Mouse (Mus musculus) heart, postnatal 25 days (tissue): ENCODE data around the gene Mpp3. TPM values are rescaled to one million over a fixed set of nuclear protein-coding genes. Genes with fewer than 3 reads are reported as not detected.

Source experiments
- DNase-seq: peaks from one replicate; pipeline ENCODE4 v3.0.0; 2022; ENCODE audit warnings: low spot score
- intact Hi-C: fragments of 180-260 bp; cut with DNase I; formaldehyde crosslinking; loops from one replicate; pipeline ENCODE4 v1.15.1; 2025
- total RNA-seq, 2 experiments: library from RNA; stranded (reverse); gene quantifications; 2 replicates each; pipeline ENCODE4 v1.2.3; 2021

The Mpp3 gene
- total RNA-seq, 2 experiments from 2014 or later = 1.9 to 2.1 TPM

DNA sequence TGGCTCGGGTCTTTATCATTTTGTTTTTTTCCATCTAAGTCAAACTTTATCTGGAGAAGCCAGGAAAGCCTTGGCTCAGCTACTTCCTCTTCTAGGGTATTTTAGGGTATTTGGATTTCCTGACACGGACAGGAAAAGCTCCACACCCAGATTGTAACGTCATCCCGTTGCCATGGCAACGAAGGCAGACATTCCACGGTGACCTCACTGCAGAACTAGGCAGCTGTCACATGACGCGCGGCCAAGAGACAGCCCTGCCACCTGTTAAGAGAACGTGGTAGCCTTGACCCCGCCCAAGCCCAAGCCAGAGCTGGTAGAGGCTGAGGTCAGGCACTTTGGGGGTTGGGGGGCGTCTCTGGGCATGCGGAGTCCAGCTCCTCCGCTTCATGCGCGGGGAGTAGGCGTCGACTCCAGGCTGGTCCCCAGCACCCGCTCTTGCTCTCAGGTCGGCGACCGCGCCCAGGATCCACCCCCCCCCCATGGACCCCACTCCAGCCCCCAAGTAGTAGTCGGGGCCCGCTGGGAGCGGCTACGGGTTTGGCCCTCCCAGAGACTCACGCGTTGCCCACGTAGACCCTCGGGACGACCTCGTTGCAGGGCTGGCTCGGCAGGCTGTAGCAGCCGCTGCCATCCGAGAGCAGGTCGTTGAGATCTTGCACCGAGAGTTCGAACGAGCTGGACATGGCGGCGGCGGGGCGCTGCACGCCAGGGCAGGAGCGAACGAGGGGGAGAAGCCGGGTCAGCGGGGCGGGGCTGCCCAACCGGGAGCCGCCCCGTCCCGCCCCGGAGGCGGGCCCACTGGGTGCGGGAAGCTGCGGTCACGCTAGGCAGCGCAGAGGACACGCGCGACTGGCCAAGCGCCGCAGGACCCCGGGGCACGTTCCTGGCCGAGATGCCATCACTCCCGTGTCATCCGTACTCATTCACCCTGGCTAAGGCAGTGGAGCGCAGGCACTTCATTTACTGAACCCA, 43.9 kb downstream of the Mpp3 start, which contains the start of gene Cfap97d1:
Gene Cfap97d1, plus strand, starts transcription at position 226 of the 972 bp plus-strand sequence.
- DNase-seq = peak; percentile 96
- intact Hi-C loops = loop anchor here (5.0 kb wide), 1 partner anchor 153 kb away; no protein-coding TSS in a partner anchor

DNA sequence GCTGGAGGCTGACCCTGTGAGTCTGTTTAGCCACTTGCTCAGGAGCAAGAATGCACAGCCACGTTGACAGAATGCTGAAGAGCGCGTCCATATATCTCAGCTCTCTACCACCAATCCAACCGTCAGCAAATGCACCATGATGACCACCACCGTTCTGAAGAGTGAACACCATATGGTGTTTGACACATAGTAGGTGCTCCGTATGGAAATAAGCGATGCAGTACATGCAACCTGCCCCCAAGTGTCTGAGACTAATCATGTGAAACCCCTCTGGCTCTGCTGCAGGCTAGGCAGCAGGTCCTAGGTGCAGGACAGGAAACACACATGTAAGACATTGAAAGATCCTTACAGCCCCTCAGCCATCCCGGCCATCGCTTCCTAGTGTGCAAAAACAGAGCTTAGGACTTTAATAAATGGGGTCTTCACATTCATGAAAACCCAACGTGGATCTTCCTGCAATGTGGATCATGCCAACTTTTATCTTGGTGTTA, 44.8 kb downstream of the Mpp3 start:
- no peak for DNase-seq
- intact Hi-C loops = no loop called here

DNA sequence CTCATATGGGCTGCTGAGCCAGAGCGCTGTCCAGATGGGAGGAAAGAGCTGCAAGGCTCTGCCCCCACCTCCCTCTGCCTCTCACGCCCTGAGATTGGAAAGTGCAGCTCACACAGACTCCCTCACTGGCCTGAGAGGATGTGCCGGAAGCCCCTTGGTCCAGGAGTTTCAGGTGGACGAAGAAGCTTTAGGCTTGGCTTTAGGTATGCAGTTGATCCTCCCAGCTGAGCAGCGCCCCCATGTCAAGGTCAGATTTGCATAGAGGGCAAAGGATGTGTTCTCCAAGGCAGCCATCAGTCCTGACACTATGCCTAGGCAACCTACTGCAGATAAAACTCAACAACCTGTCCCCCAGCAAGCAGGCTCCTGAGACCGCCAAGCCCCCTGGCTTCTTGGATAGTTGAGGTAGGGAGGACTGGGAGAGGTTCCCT, 45.3 kb downstream of the Mpp3 start:
- DNase-seq = peak; percentile 33
- intact Hi-C loops = no loop called here

DNA sequence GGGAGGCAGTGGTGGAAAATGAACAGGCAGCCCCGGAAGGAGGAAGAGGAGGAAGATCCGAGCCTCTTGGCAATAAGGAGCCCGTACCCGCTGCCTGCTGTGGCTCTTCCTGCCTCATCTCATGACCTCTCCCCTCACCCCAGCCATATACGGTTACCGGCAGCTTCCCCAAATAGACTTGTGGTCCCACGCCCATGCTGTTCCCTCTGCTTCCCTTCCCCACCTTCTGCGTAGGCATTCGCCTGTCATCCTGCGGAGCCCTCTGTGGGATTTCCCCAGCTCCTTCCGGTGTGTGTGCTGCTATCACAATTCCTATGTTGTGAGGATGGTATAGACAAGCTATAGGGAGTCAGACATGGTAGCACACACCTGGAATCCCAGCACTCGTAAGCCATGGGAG, 46.4 kb downstream of the Mpp3 start:
- peak; percentile 36 for DNase-seq
- intact Hi-C loops = no loop called here

DNA sequence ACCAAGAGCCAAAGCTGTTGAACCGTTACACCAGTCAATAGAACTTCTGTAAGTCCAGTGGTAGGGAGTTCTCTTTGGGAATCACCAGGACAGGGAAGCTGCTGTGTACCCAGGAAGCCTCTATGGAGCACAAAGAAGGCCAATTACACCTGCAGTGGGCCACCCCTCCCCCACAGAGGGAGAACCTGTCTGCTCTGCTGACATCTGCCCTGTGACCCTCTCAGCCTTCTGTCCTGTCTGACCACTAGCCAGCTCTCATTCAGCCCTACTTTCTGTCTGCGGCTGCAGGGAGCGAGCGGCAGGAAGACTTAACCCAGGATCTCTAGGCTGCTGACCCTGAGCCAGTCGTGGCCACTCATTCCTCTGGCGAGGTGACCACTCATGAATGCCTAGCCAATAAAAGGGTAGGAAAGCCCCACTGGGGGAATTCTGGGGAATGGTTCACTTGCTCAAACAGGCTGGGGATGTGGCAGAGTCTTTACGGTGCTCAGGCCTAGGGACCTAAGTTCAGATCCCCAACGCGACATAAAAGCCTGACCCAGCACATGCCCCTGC, 47.6 kb downstream of the Mpp3 start:
- intact Hi-C loops = no loop called here
- no peak for DNase-seq

DNA sequence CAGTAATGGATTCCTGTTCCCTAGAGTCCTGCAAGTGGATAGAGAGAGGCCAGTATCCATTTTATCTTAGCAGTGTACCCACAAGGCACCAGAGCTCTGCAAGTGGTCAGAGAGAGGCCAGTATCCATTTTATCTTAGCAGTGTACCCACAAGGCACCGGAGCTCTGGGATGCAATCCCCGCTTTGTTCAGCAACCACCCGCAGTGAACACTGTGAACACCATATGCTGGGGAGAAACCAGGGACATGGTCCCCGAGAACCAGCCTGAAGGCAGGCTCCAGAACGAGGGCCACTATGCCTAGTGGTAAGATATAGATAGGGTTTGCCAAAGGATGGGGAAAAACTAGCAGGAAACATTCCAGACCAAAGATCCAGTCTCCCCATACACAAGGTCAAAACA, 49.1 kb downstream of the Mpp3 start:
- intact Hi-C loops = no loop called here
- no peak for DNase-seq

DNA sequence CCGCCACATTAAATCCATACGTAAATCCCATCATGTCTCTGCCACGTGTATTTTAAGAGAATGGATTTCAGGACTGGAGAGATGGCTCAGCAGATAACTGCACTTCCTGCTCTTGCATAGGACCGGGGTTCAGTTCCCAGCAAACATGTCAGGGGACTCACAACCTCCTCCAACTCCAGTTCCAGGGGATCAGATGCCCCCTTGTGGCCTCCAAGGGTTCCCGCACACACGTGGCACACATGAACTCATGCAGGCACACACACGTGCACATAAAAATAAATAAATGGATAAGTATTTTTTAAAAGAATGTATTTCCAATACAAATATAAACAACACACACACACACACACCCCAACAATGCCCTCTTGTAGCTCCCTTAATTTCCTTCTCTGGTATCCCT, 51.3 kb downstream of the Mpp3 start:
- no peak for DNase-seq
- intact Hi-C loops = no loop called here

DNA sequence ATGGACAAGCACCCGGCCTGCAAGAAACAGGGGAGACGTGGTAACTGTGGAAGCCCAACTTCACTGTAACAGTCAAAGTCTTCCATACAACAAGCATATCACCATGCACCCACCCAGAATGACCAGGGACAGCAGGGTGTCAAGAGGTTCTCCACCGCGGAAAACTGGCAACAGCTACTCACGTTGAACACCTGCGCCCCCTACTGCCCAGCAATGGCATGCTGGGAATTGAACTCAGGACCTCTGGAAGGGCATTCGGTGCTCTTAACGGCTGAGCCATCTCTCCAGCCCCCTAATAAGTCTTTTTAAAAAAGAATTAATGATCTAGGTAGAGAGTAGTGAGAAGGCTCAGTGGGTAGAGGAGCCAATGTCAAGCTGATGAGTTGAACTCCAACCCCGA, 53.3 kb downstream of the Mpp3 start:
- intact Hi-C loops = no loop called here
- DNase-seq = no peak

DNA sequence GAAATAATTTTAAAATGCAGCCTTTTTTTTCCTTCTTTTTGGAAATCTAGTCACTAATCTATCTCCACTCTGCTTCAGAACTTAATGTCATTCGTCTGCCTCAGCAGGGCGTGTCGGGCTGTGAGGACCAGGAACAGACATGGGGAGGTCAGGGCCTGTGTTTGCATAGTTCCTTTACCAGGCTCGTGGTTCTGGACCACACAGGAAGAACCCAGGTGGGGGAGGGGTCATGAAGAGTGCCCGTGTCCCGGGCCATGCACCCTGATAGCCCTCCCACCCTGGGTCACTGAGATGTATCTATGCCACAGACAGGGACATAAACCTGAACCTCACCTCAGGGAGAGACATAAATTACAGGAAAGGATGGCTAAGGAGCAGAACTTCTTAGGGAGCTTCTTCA, 54.1 kb downstream of the Mpp3 start:
- intact Hi-C loops = no loop called here
- DNase-seq = no peak

DNA sequence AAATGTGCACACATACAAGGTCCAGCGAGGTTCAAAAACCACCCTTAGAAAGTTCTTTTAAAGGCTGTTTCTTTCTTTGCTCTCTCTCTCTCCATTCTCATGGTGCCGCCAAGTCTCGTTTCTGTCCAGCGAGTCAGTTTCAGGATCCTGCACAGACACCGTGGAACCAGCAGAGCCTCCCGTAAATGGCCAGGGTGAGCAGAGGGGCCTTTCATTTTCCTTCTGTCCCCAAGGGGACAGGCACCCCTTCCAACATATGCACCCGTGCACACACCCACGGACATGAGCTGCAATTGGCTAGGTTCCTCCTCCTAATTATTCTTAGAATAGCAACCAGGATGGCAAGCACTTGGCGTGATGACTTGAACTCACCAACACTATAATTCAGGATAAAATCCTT, 54.8 kb downstream of the Mpp3 start:
- intact Hi-C loops = no loop called here

DNA sequence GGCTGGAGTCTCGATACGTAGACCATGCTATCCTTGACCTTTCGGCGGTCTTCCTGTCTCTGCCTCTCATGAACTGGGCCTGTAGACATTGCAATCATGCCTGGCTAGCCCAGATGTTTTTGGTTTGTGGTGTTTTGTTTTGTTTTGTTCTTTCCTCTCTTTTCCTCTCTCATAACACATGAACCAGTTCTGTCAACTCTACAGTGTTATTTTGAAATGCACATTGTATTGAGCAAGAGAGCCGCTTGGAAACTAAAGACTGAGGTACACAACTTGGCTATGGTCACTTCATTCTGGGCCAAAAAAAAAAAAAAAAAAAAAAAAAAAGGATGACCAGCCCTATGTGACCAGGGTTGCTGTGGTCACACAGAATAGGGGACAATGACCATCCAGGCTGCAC, 55.6 kb downstream of the Mpp3 start:
- no peak for DNase-seq
- intact Hi-C loops = no loop called here

More for the DNA sequence above, 54.8 kb downstream of the Mpp3 start:
- no peak for DNase-seq

DNA sequence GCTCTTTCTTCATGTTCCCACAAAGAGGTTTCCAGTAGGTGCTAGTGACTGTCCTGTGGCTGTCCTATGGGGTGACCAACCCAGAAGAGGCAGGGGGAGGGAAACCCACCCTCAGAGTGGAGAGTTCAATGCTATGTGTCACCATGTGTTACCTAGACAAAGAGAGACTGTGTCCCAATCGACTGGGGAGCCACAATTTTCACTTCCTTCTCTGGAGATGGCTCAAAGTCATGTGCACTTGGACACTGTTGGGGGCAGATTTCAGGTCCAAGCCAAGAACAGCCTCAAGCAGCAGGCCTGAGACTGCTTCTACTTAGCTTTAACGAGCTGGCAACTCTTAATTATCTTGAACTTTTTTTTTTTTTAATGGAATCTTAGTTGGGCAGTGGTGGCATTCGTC, 56.2 kb downstream of the Mpp3 start:
- DNase-seq = no peak
- intact Hi-C loops = no loop called here

DNA sequence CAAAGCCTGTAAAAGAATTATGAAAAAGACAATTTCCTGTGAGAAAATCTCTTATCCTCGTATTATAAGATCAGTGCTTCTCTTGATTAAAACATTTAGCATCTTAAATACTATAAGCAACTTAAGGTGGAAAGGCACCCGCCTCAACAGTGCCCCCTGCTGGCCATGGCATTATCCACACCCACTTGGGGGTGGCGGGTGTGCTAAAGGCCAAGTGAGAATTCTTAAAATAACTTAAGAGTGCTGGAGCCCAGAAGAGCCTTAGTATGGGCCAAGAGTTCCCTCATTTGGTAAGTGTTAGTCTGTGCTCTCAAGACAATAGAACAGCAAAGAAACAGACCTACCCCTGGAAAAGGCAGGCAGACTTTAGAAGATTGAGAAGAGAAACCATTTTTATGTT, 56.9 kb downstream of the Mpp3 start:
- no peak for DNase-seq
- intact Hi-C loops = no loop called here

DNA sequence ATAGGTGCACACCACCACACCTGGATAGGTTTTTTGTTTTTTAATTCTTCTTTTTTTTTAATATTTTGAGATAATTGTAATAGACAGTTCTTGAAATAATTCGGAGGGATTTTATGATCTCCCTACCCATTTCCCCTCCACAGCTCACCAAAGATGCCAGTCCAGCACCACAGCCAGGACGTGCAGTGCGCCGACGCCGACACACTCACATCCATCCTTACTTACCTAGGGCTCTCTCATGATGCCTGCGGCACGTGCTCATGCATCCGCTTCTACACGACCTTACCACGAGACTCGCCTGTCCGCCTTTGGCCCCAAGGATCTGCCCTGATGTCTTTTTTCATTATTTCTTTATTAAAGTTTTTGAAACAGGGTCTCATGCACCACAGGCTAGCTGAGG, 58.4 kb downstream of the Mpp3 start:
- no peak for DNase-seq
- intact Hi-C loops = loop anchor here (5.0 kb wide), 1 partner anchor 158 kb away; no protein-coding TSS in a partner anchor

DNA sequence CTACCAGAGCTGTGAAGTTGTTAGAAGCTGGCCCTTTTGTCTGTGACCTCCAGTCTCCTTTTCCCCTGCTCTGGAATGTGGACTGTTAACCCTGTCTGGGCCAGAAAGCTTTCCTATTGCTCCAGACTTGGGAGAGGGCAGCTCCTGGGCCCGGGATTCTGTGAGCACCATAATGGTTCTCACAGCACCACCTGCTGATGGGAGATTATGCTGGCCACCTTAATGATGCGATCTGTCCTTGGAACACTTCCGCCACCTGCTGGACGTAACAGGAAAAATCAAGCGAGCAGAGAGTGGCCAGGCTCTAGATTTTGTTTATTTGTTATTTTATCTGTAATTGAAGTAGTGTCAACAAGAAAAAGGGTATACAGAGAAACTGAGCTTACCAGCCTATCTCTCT, 59.5 kb downstream of the Mpp3 start:
- DNase-seq = peak; percentile 58
- intact Hi-C loops = loop anchor here (1.0 to 5.0 kb wide), 2 partner anchors 49 to 156 kb away; no protein-coding TSS in a partner anchor

DNA sequence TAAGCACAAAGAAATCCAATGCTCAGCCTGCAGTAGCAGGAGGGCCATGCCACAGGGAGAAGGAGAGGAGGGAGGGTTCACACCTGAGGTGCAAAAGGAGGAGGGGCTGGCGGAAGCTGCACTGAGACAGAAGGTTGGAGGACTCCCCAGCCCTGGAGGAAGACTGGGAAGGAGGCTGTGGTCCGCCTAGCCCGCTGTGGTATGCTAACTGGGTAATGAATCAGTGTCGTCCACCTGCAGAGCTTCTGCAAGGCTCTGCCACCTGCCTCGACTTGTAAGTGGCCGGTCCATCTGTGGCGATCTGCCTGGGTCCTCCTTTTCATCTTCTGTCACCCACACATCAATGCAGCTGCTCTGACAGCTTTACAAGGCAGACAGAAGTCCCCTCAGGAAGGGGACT, 60.0 kb downstream of the Mpp3 start:
- DNase-seq = no peak
- intact Hi-C loops = loop anchor here (1.0 to 5.0 kb wide), 2 partner anchors 49 to 156 kb away; no protein-coding TSS in a partner anchor

DNA sequence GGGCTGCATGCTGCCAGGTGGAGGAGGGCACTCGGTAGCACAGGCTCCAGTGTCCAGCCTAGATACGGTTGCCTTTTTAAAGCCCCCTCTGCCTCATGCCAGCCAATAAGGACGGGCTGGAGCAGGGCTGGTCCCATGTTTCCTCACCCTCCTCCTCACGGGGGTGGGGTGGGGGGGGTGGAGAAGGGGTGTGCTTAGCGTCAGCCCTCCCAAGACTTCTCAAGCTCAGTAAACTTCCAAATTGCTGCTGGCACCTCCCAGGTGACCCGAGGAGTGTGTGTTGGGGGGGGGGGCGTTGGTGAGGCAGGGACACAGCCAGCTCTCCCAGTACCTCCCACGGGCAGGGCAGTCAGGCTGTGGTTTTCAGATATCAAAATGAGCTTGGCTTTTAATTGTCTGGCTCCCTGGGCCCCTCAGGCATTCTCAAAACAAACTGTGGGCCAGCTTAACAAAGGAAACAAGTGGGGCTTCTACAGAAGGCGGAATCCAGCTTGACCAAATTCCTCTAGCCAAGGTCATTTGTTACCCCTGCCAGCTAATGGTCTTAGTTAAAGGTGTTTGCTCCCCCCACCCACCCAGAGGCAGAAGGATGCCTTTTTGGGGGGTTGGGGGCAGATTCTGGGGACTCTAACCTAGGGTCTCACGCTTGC, 61.2 kb downstream of the Mpp3 start, which contains the start of gene Sost:
Gene Sost, minus strand, starts transcription at position 51 of the 650 bp plus-strand sequence.
- DNase-seq = no peak
- intact Hi-C loops = loop anchor here (5.0 kb wide), 1 partner anchor 155 kb away; no protein-coding TSS in a partner anchor

DNA sequence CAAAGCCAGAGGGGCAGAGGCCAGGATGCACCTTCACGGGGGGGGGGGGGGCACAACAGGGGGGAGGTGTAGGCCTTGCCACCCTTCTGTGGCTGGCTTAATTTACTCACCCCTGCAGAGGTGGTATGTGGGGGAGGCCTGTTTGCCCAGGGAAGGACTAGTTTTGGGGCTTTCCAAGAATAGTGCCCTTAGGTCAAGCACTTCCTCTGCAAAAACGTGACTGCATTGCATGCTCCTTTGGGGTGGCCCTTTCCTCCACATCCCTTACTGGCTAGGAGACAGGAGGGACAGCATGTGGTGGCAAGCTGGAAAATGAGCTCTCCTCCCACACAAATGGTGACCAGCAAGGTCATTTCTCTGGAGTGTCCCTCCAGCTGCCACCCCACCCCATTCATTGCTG, 62.7 kb downstream of the Mpp3 start:
- DNase-seq = no peak

DNA sequence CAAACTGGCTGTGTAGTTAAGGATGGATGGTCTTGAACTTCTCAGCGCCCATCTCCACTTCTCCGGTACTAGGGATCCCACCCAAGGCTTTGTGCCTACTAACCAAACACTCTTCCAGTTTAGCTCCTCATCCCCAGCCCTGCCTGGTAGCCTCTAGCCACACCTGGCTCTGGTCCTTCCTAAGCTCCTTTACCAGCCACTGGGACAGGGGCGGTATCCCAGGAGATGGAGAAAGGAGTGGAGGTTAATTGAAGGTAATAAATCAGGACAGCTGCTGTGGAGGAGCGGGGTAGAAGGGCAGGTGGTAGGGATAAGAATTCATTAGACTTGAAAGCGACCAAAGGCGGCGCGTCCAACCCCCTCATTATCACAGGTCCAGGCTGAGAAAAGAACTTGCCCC, 63.6 kb downstream of the Mpp3 start:
- intact Hi-C loops = loop anchor here (5.0 kb wide), 1 partner anchor 152 kb away; no protein-coding TSS in a partner anchor
- DNase-seq = no peak

More for the DNA sequence above, 62.7 kb downstream of the Mpp3 start:
- intact Hi-C loops = loop anchor here (5.0 kb wide), 1 partner anchor 153 kb away; no protein-coding TSS in a partner anchor
